Mouse (Mus musculus): Measurements from ENCODE around the gene Sh2b3. TPM values are rescaled to one million over a fixed set of nuclear protein-coding genes. Genes with fewer than 3 reads are reported as not detected.
A peak's percentile ranks its signal among the peaks of the same experiment; 100 is the strongest.

The Sh2b3 gene
- polyA plus RNA-seq, 1 experiment from 2014 or later, result 7.1 TPM

DNA sequence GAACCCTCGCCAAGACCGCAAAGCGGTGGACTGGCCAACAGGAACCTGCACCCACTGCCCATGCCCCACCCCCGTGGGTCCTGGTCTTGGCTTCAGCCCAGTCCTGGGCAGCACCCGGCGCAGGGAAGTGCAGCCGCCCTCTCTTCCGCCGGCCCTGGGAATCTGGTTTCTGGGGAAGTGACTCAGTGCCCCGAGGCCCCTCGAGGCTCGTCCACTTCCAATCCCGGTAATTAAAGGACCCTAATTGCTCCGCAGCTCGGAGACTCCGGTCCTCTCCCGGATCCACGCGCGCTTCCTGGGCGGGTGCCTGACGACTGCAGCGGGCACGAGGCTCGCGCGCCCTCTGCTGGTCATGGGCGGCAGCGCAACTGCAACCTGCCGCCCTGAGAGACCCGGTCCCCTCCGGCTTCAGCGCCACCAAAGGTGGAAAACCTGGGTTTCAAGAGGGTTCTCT lies 5.2 kb upstream of the Sh2b3 start:
- Histone ChIP-seq H3K4me1 (peaks cover 26% of the 10 kb centered on the region), H3K9ac (peak overlapping the region; percentile 52), H3K27me3 (peaks cover 78% of the 10 kb centered on the region), H3K4me2 (peak overlapping the region; percentile 84), H3K9me3 (no peaks in the 10 kb centered on the region), H3K27ac (no peak overlapping the region), H3K36me3 (replicated peaks) (no peaks in the 10 kb centered on the region), H3K4me3 (replicated peaks) (peak overlapping the region; percentile 45)
- under 1% methylated on average over 33 of the region's 33 CpGs for WGBS
- ATAC-seq (ENCODE audit: low FRiP score), result peak; percentile 70

DNA sequence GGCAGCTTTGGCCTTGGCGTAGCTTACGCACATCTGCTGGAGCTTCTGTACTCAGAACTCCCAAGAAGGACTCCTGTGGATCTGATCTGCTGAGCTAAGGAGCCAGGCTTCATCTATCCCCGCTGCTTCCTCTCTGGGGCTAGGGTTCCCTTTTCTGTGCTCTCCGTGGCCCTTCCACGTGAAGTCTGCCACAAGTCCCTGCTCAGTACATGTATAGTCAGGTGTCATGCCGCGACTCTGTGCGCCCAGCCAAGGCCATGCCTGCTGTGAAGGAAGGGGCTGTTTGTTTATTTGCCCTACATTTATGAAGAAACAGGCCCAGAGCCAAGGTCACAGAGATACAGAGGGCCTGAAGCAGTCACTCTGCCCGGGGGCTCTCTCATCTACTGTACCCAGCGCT lies 4.5 kb upstream of the Sh2b3 start:
- peaks cover 86% of the 10 kb centered on the region for H3K27me3 ChIP-seq
- no peak overlapping the region for H3K9ac ChIP-seq
- H3K9me3 ChIP-seq, result no peaks in the 10 kb centered on the region
- H3K27ac ChIP-seq, result no peak overlapping the region
- no peak overlapping the region for H3K4me3 ChIP-seq (replicated peaks)
- H3K4me2 ChIP-seq, result no peak overlapping the region; the same call in 1 of the 2 replicates
- 49% methylated on average over 10 of the region's 10 CpGs for WGBS
- peaks cover 32% of the 10 kb centered on the region for H3K4me1 ChIP-seq
- no peak for ATAC-seq (ENCODE audit: low FRiP score)
- H3K36me3 ChIP-seq (replicated peaks), result no peaks in the 10 kb centered on the region

DNA sequence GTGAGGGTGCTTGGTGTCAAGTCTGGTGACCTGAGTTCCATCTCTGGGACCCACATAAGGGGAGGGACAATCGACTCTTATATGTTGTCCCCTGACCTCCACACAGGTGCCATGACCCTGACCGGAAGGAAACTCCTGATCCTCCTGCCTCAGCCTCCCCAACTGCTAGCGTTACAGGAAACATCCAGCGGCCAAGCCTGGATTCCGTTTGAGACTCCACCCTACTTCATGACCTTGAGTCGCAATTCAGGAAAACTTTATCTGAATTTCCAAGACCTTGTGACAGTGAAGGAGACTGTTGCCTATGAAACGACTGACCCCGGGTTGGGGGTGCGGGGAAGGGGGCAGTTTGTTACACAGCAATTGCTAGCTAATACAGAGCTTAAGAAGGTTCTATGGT lies 4.1 kb upstream of the Sh2b3 start:
- Histone ChIP-seq H3K9me3 (no peaks in the 10 kb centered on the region), H3K36me3 (replicated peaks) (no peaks in the 10 kb centered on the region), H3K27ac (no peak overlapping the region), H3K4me2 (no peak overlapping the region), H3K4me1 (peaks cover 37% of the 10 kb centered on the region), H3K4me3 (replicated peaks) (no peak overlapping the region), H3K27me3 (peaks cover 86% of the 10 kb centered on the region), H3K9ac (no peak overlapping the region)
- ATAC-seq (ENCODE audit: low FRiP score), result no peak
- 93% methylated on average over 9 of the region's 9 CpGs for WGBS

DNA sequence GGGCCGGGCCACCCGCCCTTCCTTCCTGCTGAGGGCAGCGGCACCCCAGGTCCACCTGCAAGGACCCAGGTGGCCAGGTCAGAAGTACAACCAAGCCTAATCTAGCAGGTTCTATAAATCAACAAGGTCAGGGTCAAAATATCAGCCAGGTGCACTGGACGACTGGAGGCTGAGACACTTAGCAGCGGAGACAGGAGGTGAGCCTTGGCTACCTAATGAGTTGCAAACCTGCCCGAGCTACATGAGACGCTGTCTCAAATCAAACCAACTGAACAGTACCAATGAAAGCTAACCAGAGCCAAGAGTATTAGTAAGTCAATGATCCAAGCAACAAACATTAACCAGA lies 1.7 kb upstream of the Sh2b3 start:
- H3K27ac ChIP-seq, result no peak overlapping the region
- ATAC-seq (ENCODE audit: low FRiP score), result no peak
- H3K4me1 ChIP-seq, result peaks cover 60% of the 10 kb centered on the region
- no peaks in the 10 kb centered on the region for H3K36me3 ChIP-seq (replicated peaks)
- peak overlapping the region; percentile 90 for H3K4me2 ChIP-seq
- 30% methylated on average over 7 of the region's 7 CpGs for WGBS
- H3K9me3 ChIP-seq, result no peaks in the 10 kb centered on the region
- peak overlapping the region; percentile 68 for H3K4me3 ChIP-seq (replicated peaks)
- peak overlapping the region; percentile 42 for H3K9ac ChIP-seq
- H3K27me3 ChIP-seq, result peaks cover 86% of the 10 kb centered on the region

GRCm38 (mm10) chr5:121838341-121839127 lies 1.1 kb upstream of the Sh2b3 start:
- Histone ChIP-seq H3K27ac (no peak overlapping the region), H3K9me3 (no peaks in the 10 kb centered on the region), H3K4me2 (peak overlapping the region; percentile 90), H3K4me1 (peaks cover 65% of the 10 kb centered on the region), H3K36me3 (replicated peaks) (no peaks in the 10 kb centered on the region), H3K27me3 (peaks cover 84% of the 10 kb centered on the region), H3K9ac (peak overlapping the region; percentile 42), H3K4me3 (replicated peaks) (peak overlapping the region; percentile 68)
- under 1% methylated on average over 46 of the region's 46 CpGs for WGBS
- no peak for ATAC-seq (ENCODE audit: low FRiP score)

DNA sequence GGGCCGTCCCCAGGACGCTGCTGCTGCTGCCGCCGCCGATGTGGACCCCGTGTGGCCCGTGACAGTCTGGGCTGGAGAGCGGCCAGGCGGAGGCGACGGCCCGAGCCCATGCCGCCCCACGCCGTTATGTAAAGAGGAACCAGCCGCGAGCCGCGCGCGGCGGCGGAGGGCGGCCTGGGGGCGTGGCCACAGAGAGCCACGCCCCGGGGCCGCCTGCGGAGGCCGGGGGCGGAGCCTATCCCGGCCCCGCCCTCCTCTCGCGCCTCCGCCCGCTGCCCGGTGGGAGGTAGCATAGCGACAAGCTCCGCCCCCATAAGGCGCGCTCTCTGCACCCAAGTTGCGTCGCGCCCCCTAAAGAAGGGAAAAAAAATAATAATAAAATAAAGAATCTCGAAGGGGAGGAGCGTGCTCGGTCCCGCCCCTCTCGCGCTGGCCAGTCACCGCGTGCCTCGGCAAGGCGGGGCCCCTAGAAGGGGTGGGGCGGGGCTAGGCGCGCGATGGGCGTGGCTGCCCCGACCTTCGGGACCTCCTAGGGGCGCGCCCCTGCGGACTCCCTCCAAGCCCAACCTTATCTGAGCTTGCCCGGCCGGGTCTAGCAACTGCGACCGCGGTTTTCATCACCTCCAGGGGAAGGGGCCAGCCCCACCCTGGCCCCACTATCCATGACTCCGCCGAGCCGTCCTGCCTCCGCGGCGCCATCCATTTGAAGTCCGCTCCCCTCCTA lies 592 bp downstream of the Sh2b3 start:
- peaks cover 64% of the 10 kb centered on the region for H3K4me1 ChIP-seq

GRCm38 (mm10) chr5:121835949-121836691 lies 1.3 kb downstream of the Sh2b3 start:
- Histone ChIP-seq H3K4me3 (replicated peaks) (peak overlapping the region; percentile 68), H3K4me2 (peak overlapping the region; percentile 90), H3K9ac (peak overlapping the region; percentile 74), H3K9me3 (no peaks in the 10 kb centered on the region), H3K4me1 (peaks cover 64% of the 10 kb centered on the region), H3K27ac (peak overlapping the region; percentile 50; the same call in 1 of the 2 replicates), H3K27me3 (peaks cover 69% of the 10 kb centered on the region), H3K36me3 (replicated peaks) (no peaks in the 10 kb centered on the region)
- under 1% methylated on average over 51 of the region's 51 CpGs for WGBS
- peak; percentile 30 for ATAC-seq (ENCODE audit: low FRiP score)

More for the DNA sequence above, 592 bp downstream of the Sh2b3 start:
- Histone ChIP-seq H3K4me2 (peak overlapping the region; percentile 90), H3K27me3 (peaks cover 73% of the 10 kb centered on the region), H3K4me3 (replicated peaks) (peak overlapping the region; percentile 68), H3K9me3 (no peaks in the 10 kb centered on the region), H3K9ac (peak overlapping the region; percentile 74), H3K27ac (peak overlapping the region; percentile 50; the same call in 1 of the 2 replicates), H3K36me3 (replicated peaks) (no peaks in the 10 kb centered on the region)
- under 1% methylated on average over 65 of the region's 77 CpGs for WGBS
- ATAC-seq (ENCODE audit: low FRiP score), result peak; percentile 78

DNA sequence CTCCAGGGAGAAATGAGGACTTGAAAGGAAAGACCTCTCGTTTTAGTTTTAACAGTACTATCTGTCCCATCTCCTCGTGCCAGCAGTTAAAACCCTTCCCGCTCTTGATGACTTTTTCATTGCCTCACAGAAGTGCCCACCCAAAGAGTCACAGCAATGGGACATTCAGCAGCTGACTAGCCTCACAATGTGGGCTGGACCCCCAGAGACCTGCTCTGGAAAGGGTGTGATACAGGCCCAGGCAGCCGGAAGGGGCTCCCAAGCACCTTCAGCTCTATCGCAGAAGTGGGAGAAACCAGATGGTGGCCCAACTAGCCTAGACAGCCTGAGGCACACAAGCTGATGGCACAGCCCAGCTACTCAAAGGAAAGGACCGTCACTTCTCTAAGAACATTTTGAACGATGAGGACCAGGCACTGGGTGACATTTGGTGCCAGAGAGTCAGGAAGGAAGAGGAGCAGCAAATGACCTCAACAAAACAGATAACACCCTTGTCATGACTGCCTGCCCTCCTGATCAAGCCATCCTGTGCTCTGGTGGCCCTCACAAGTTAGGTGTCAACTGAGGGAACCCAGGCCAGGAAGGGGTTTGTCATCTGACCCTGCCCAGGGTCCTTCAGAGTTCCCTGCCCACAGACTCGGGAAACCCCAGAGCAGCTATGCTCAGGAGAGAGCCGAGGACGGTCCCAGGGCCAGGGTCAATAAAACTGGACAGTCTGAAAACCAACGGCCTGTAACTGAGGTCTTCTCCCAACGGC lies 2.3 kb downstream of the Sh2b3 start:
- H3K4me3 ChIP-seq (replicated peaks), result peak overlapping the region; percentile 68
- ATAC-seq (ENCODE audit: low FRiP score), result no peak
- H3K9ac ChIP-seq, result no peak overlapping the region
- H3K9me3 ChIP-seq, result no peaks in the 10 kb centered on the region
- H3K4me2 ChIP-seq, result peak overlapping the region; percentile 90
- 49% methylated on average over 12 of the region's 12 CpGs for WGBS
- H3K4me1 ChIP-seq, result peaks cover 64% of the 10 kb centered on the region
- no peaks in the 10 kb centered on the region for H3K36me3 ChIP-seq (replicated peaks)
- no peak overlapping the region for H3K27ac ChIP-seq
- H3K27me3 ChIP-seq, result peaks cover 70% of the 10 kb centered on the region

DNA sequence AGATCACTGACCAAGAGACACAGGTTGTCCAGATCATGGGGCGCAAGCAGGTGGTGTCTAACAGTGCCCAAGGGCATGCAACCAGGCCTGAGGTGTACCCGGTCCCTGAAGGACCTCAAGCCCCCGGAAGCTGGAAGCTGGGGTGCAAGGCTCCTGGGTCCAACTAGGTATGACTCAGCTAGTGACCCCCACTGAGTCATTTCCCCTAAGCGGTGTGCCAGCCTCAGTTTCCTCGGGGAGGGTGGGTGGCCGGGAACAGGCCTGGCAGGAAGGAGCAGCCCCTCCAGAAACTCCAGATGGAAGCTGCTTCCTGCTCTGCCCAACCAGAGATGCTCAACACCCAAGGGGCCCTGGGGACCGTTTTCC lies 3.2 kb downstream of the Sh2b3 start:
- Histone ChIP-seq H3K9ac (no peak overlapping the region), H3K4me3 (replicated peaks) (no peak overlapping the region), H3K27ac (no peak overlapping the region), H3K9me3 (no peaks in the 10 kb centered on the region), H3K27me3 (peaks cover 72% of the 10 kb centered on the region), H3K4me2 (no peak overlapping the region), H3K4me1 (peaks cover 66% of the 10 kb centered on the region), H3K36me3 (replicated peaks) (no peaks in the 10 kb centered on the region)
- WGBS, result 81% methylated on average over 7 of the region's 7 CpGs
- no peak for ATAC-seq (ENCODE audit: low FRiP score)

DNA sequence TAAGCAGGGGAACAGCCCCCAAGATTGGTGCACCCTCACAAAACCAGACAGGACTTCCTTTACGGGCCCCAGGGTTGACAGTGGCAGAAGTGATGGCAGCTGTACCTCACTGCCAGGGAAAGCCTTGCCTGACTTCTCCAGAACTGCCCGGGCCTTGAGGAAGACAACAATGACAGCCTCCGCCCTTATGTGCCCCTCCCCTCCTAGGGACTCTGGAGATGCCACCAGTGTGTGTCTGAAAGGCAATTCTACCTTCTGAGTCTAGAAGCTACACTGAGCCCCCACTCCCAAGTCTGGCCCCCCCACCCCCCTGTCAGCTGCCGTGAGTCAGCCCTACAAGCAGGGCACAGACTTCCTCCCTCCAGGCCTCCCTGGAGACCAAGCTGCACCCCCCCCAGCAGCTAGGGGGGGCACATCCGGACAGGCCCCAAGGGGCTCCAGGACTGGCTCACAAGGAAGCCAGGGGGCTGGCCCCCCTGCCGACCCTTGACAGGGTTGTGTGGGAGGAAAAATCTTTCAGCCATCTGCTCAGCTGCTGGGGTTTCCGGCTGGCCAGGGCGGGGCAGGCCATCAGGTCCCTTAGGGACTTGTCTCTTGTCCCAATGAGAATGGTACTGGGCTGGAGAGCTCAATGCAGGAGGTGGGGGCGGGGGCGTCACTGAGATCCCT lies 3.7 kb downstream of the Sh2b3 start:
- peaks cover 72% of the 10 kb centered on the region for H3K27me3 ChIP-seq
- no peaks in the 10 kb centered on the region for H3K36me3 ChIP-seq (replicated peaks)
- peaks cover 67% of the 10 kb centered on the region for H3K4me1 ChIP-seq
- H3K27ac ChIP-seq, result no peak overlapping the region
- H3K9ac ChIP-seq, result no peak overlapping the region
- no peaks in the 10 kb centered on the region for H3K9me3 ChIP-seq
- H3K4me3 ChIP-seq (replicated peaks), result no peak overlapping the region
- 63% methylated on average over 10 of the region's 10 CpGs for WGBS
- no peak for ATAC-seq (ENCODE audit: low FRiP score)
- H3K4me2 ChIP-seq, result no peak overlapping the region

GRCm38 (mm10) chr5:121833159-121833558 lies 4.3 kb downstream of the Sh2b3 start:
- no peak overlapping the region for H3K4me2 ChIP-seq
- H3K27me3 ChIP-seq, result peaks cover 72% of the 10 kb centered on the region
- 97% methylated on average over 2 of the region's 2 CpGs for WGBS
- H3K9me3 ChIP-seq, result no peaks in the 10 kb centered on the region
- no peak overlapping the region for H3K4me3 ChIP-seq (replicated peaks)
- no peak for ATAC-seq (ENCODE audit: low FRiP score)
- H3K27ac ChIP-seq, result no peak overlapping the region
- H3K4me1 ChIP-seq, result peaks cover 67% of the 10 kb centered on the region
- H3K9ac ChIP-seq, result no peak overlapping the region
- no peaks in the 10 kb centered on the region for H3K36me3 ChIP-seq (replicated peaks)

Data from forebrain, embryonic 12.5 days (tissue).